Mouse (Mus musculus): Measurements from ENCODE around the gene Cdkn1b. TPM values are rescaled to one million over a fixed set of nuclear protein-coding genes. Genes with fewer than 3 reads are reported as not detected.

Cdkn1b gene
- polyA plus RNA-seq, 1 experiment from 2014 or later, result 14.1 TPM

DNA sequence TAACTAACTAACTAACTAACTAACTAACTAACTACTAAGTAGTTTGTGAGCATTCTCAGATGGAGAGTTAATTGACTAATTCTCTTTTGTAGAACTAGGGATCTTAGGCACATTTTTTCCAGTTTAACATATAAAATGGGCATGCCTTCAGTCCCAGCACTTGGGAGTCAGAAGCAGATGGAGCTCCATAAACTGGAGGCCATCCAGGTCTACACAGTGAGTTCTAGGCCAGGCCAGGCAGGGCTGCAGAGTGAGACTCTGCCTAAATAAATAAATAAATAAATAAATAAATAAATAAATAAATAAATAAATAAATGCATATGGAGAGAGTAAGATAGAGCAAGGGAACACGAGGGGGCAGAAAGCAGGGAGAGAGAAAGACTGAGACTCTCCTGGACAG lies 42.3 kb upstream of the Cdkn1b start:
- WGBS (ENCODE audit: insufficient replicate concordance), result 68% methylated on average over 1 of the region's 1 CpGs
- no peak for ATAC-seq
- no peak overlapping the region for H3K9ac ChIP-seq (replicated peaks)

DNA sequence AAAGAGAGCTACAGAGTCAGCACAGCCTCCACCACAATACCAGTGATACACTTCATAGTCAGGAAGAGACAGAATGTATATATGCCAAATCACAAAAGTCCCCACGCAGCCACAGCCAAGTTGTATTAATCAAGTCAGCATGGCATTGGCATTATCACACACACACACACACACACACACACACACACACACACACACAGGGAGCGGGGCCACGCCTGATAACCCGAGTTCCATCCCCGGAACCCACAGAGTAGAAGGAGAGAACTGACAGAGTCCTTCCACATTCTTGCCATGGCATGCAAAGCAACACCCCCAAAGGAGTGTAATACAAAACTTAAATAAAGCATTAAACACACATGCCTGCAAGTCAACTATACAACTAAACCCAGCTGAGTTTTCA lies 40.6 kb upstream of the Cdkn1b start:
- ATAC-seq (no peak), DNase-seq (no peak)
- no peak overlapping the region for H3K27ac ChIP-seq (ENCODE audit: low read depth)
- H3K9me3 ChIP-seq (ENCODE audit: low read length), result no peaks in the 10 kb centered on the region
- H3K4me3 ChIP-seq (ENCODE audit: low read depth, low read length), result no peak overlapping the region
- H3K4me1 ChIP-seq (ENCODE audit: insufficient read depth), result no peaks in the 10 kb centered on the region
- no peak for TF ChIP-seq EP300 (IDR thresholded peaks at IDR 0.05; ENCODE audit: low read depth)
- no peak for TF ChIP-seq CTCF (IDR thresholded peaks at IDR 0.05; ENCODE audit: low read depth)
- no peak overlapping the region for H3K4me2 ChIP-seq (ENCODE audit: low read depth, low read length)
- no peaks in the 10 kb centered on the region for H3K27me3 ChIP-seq (ENCODE audit: insufficient read depth, low read length)
- 74% methylated on average over 5 of the region's 5 CpGs for WGBS (ENCODE audit: insufficient replicate concordance)
- H3K9ac ChIP-seq (replicated peaks), result no peak overlapping the region
- no peaks in the 10 kb centered on the region; the same call in 1 of the 2 replicates for H3K36me3 ChIP-seq (replicated peaks; ENCODE audit: insufficient read depth, low read length)

More for the DNA sequence above, 42.3 kb upstream of the Cdkn1b start:
- H3K4me3 ChIP-seq (ENCODE audit: low read depth, low read length), result no peak overlapping the region
- no peak for TF ChIP-seq CTCF (IDR thresholded peaks at IDR 0.05; ENCODE audit: low read depth)
- TF ChIP-seq EP300 (IDR thresholded peaks at IDR 0.05; ENCODE audit: low read depth), result no peak
- H3K27ac ChIP-seq (ENCODE audit: low read depth), result no peak overlapping the region
- no peaks in the 10 kb centered on the region for H3K4me1 ChIP-seq (ENCODE audit: insufficient read depth)
- no peaks in the 10 kb centered on the region for H3K9me3 ChIP-seq (ENCODE audit: low read length)
- DNase-seq, result no peak
- H3K27me3 ChIP-seq (ENCODE audit: insufficient read depth, low read length), result no peaks in the 10 kb centered on the region
- no peaks in the 10 kb centered on the region; the same call in 1 of the 2 replicates for H3K36me3 ChIP-seq (replicated peaks; ENCODE audit: insufficient read depth, low read length)
- H3K4me2 ChIP-seq (ENCODE audit: low read depth, low read length), result no peak overlapping the region

DNA sequence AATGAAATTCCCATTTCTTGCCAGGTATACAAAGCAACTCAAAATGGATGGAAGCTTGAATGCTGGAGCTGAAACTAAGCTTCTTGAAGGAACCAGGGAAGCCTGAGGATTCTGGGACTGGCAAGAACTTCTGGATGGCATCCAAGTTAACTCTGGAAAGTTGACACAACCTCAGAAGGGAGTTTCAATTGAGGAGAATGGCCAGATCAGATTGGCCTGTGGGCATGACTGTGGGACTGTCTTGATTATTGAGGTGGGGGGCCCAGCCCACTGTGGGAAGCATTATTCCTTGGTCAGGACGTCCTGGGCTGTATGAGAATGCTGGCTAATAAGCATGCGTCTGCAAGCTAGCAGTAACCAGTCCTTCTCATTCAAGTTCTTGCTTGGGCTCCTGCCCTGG lies 40.2 kb upstream of the Cdkn1b start:
- Histone ChIP-seq H3K4me2 (ENCODE audit: low read depth, low read length) (no peak overlapping the region), H3K9ac (replicated peaks) (no peak overlapping the region), H3K4me1 (ENCODE audit: insufficient read depth) (no peaks in the 10 kb centered on the region), H3K27me3 (ENCODE audit: insufficient read depth, low read length) (no peaks in the 10 kb centered on the region), H3K27ac (ENCODE audit: low read depth) (no peak overlapping the region), H3K9me3 (ENCODE audit: low read length) (no peaks in the 10 kb centered on the region), H3K36me3 (replicated peaks; ENCODE audit: insufficient read depth, low read length) (no peaks in the 10 kb centered on the region; the same call in 1 of the 2 replicates), H3K4me3 (ENCODE audit: low read depth, low read length) (no peak overlapping the region)
- ATAC-seq, result no peak
- no peak for DNase-seq
- TF ChIP-seq EP300 (IDR thresholded peaks at IDR 0.05; ENCODE audit: low read depth) (no peak), CTCF (IDR thresholded peaks at IDR 0.05; ENCODE audit: low read depth) (no peak)
- WGBS (ENCODE audit: insufficient replicate concordance), result 86% methylated on average over 2 of the region's 2 CpGs

DNA sequence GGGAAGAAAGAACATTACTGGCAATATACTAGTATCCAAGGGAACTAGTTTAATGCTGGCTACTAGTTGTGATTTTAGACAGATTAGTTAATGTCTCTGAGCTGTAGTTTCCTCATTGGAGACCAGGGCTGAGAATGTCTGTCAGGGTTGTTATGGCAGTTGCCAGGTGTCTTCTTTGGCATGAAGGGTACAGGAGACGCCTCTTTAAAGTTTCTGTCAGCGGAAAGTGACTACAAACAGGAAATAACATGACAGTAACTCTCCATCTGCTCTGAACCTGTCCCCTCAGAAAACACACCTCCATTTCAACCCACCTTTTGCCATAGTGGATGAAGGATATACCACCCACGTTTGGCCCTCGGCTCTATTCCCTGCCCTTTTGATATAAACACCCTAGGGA lies 36.5 kb upstream of the Cdkn1b start:
- Histone ChIP-seq H3K4me3 (ENCODE audit: low read depth, low read length) (no peak overlapping the region), H3K4me2 (ENCODE audit: low read depth, low read length) (no peak overlapping the region), H3K9ac (replicated peaks) (no peak overlapping the region), H3K9me3 (ENCODE audit: low read length) (no peaks in the 10 kb centered on the region), H3K4me1 (ENCODE audit: insufficient read depth) (no peaks in the 10 kb centered on the region), H3K36me3 (replicated peaks; ENCODE audit: insufficient read depth, low read length) (no peaks in the 10 kb centered on the region), H3K27me3 (ENCODE audit: insufficient read depth, low read length) (no peaks in the 10 kb centered on the region), H3K27ac (ENCODE audit: low read depth) (no peak overlapping the region)
- DNase-seq (no peak), ATAC-seq (no peak)
- TF ChIP-seq CTCF (IDR thresholded peaks at IDR 0.05; ENCODE audit: low read depth) (no peak), EP300 (IDR thresholded peaks at IDR 0.05; ENCODE audit: low read depth) (no peak)
- WGBS (ENCODE audit: insufficient replicate concordance), result 83% methylated on average over 4 of the region's 4 CpGs

GRCm38 (mm10) chr6:134885515-134885914 lies 34.7 kb upstream of the Cdkn1b start:
- no peaks in the 10 kb centered on the region for H3K36me3 ChIP-seq (replicated peaks; ENCODE audit: insufficient read depth, low read length)
- no peaks in the 10 kb centered on the region for H3K27me3 ChIP-seq (ENCODE audit: insufficient read depth, low read length)
- ATAC-seq (no peak), DNase-seq (no peak)
- no peak for TF ChIP-seq EP300 (IDR thresholded peaks at IDR 0.05; ENCODE audit: low read depth)
- no peak for TF ChIP-seq CTCF (IDR thresholded peaks at IDR 0.05; ENCODE audit: low read depth)
- H3K4me2 ChIP-seq (ENCODE audit: low read depth, low read length), result no peak overlapping the region
- H3K9ac ChIP-seq (replicated peaks), result no peak overlapping the region
- no peak overlapping the region for H3K27ac ChIP-seq (ENCODE audit: low read depth)
- WGBS (ENCODE audit: insufficient replicate concordance), result 88% methylated on average over 2 of the region's 2 CpGs
- no peaks in the 10 kb centered on the region for H3K4me1 ChIP-seq (ENCODE audit: insufficient read depth)
- H3K9me3 ChIP-seq (ENCODE audit: low read length), result no peaks in the 10 kb centered on the region
- H3K4me3 ChIP-seq (ENCODE audit: low read depth, low read length), result no peak overlapping the region

DNA sequence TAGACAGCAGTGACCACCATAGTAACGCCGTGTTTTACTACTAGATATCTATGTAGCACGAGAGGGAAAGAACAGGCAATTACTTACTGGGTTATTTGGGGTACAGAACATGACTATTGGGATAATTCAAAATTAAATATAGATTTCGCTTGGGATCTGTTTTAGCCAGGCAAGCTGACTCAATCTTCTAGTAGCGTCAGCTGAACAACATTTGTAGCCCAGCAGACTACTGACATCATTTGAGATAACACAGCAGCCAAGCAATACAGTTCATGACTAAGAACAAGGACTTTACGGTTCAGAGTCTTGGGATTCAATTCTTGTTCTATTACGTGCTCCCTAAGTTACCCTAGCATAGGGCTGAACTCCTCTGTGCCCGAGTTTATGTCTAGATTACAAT lies 33.7 kb upstream of the Cdkn1b start:
- TF ChIP-seq EP300 (IDR thresholded peaks at IDR 0.05; ENCODE audit: low read depth) (no peak), CTCF (IDR thresholded peaks at IDR 0.05; ENCODE audit: low read depth) (no peak)
- Histone ChIP-seq H3K4me1 (ENCODE audit: insufficient read depth) (no peaks in the 10 kb centered on the region), H3K27ac (ENCODE audit: low read depth) (no peak overlapping the region), H3K9ac (replicated peaks) (no peak overlapping the region), H3K9me3 (ENCODE audit: low read length) (no peaks in the 10 kb centered on the region), H3K4me3 (ENCODE audit: low read depth, low read length) (no peak overlapping the region), H3K27me3 (ENCODE audit: insufficient read depth, low read length) (no peaks in the 10 kb centered on the region), H3K36me3 (replicated peaks; ENCODE audit: insufficient read depth, low read length) (no peaks in the 10 kb centered on the region), H3K4me2 (ENCODE audit: low read depth, low read length) (no peak overlapping the region)
- 85% methylated on average over 8 of the region's 8 CpGs for WGBS (ENCODE audit: insufficient replicate concordance)
- no peak for ATAC-seq
- DNase-seq, result no peak

GRCm38 (mm10) chr6:134887008-134887407 lies 33.2 kb upstream of the Cdkn1b start:
- H3K9me3 ChIP-seq (ENCODE audit: low read length), result no peaks in the 10 kb centered on the region
- H3K27me3 ChIP-seq (ENCODE audit: insufficient read depth, low read length), result no peaks in the 10 kb centered on the region
- DNase-seq (no peak), ATAC-seq (no peak)
- H3K4me3 ChIP-seq (ENCODE audit: low read depth, low read length), result no peak overlapping the region
- 64% methylated on average over 5 of the region's 5 CpGs for WGBS (ENCODE audit: insufficient replicate concordance)
- H3K27ac ChIP-seq (ENCODE audit: low read depth), result no peak overlapping the region
- H3K9ac ChIP-seq (replicated peaks), result no peak overlapping the region
- no peak overlapping the region for H3K4me2 ChIP-seq (ENCODE audit: low read depth, low read length)
- no peaks in the 10 kb centered on the region for H3K4me1 ChIP-seq (ENCODE audit: insufficient read depth)
- TF ChIP-seq EP300 (IDR thresholded peaks at IDR 0.05; ENCODE audit: low read depth), result no peak
- no peaks in the 10 kb centered on the region for H3K36me3 ChIP-seq (replicated peaks; ENCODE audit: insufficient read depth, low read length)

Measured in liver, postnatal 0 days (tissue).